Mouse (Mus musculus): ENCODE results near the gene Rcan1. TPM values are rescaled to one million over a fixed set of nuclear protein-coding genes. Genes with fewer than 3 reads are reported as not detected.

Gene Rcan1
- polyA plus RNA-seq (2012; rRNA removed; ENCODE audit: low replicate concordance) = 7.0 and 8.1 TPM in 2 replicates

GRCm38 (mm10) chr16:92470706-92471105 is at the start of gene Rcan1:
TSS of gene Rcan1 (minus strand) at chr16:92470867.

DNA sequence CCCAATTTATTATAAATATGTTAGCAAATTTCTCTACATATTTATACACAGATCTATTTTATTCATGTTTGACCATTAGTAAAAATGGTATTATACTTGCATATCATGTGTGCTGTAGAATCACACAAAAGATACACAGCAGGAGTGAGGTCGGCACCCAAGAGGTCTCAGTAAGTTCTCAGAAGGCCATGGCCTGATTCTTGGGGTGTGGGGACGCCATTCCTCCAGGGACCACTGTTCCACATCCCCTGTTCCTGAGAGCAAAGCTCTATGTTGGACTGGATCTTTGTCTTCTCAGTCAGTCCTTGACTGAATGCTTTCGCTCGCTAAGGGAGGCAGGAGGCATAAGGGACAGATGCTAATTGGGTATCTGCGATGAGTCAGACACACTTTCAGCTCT is 14.8 kb upstream of the Rcan1 start, which contains the start of gene Clic6:
TSS of gene Clic6 (plus strand) at position 301 of the 400 bp plus-strand sequence.

DNA sequence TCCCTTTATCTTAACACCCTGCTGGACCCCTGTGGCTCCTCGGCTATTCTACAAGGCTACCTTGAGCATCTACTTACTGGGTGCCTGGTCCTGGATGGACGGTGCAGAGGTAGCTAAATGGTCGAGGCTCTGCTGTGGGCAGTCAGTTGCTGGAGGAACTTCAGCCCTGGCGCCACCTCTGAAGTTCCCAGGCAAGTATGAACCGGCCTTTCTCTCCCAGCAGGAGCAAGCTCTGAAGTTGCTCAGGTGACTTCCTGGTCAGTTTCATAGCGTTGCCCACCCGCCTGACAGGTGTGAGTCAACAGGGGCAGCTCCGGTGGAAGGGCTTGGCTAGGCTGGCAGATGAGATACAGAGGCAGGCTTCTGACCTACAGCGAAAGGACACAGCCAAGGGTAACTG is 111.4 kb downstream of the Rcan1 start, which contains the start of gene Kcne1:
TSS of gene Kcne1 (minus strand) at position 240 of the 400 bp plus-strand sequence.

Other genes starting within 250 kb of the Rcan1 start
- 0.07 TPM in 1 of 2 replicates, not detected in the other for gene Kcne2, start 178.5 kb downstream of the Rcan1 start, polyA plus RNA-seq (2012; rRNA removed; ENCODE audit: low replicate concordance)
- gene Smim11, start 169.6 kb downstream of the Rcan1 start, polyA plus RNA-seq (2012; rRNA removed; ENCODE audit: low replicate concordance) = 23.3 and 45.3 TPM in 2 replicates
- not detected in 2 replicates for gene Fam243, start 149.4 kb downstream of the Rcan1 start, polyA plus RNA-seq (2012; rRNA removed; ENCODE audit: low replicate concordance)
- not detected in 2 replicates for gene Kcne1, start 111.4 kb downstream of the Rcan1 start, polyA plus RNA-seq (2012; rRNA removed; ENCODE audit: low replicate concordance)
- 1.4 and 3.3 TPM in 2 replicates for gene Clic6, start 14.9 kb upstream of the Rcan1 start, polyA plus RNA-seq (2012; rRNA removed; ENCODE audit: low replicate concordance)